Mouse (Mus musculus) MEL (cell line): ENCODE measurements around the gene Poglut1. TPM values are rescaled to one million over a fixed set of nuclear protein-coding genes. Genes with fewer than 3 reads are reported as not detected.

Source experiments
- DNase-seq: peaks from one replicate; pipeline ENCODE4 v3.0.0; 2011; ENCODE audit warnings: low read depth, low spot score
- H3K27ac ChIP-seq: 2 replicates; pipeline ENCODE4 v1.5.1; 2012; ENCODE audit warnings: low read depth, mild to moderate bottlenecking, control low read depth, low read length, moderate library complexity; ENCODE audit not compliant: control insufficient read depth
- H3K27me3 ChIP-seq, 2 experiments: fragments of 150-350 bp in 1 of 2; sonication (generic) in 1 of 2; 2 replicates each; pipeline ENCODE4 v1.6.1; 2012; ENCODE audit warnings: low read length in 2 of 2, mild to moderate bottlenecking in 2 of 2, improper control_type of control experiment in 1 of 2, moderate library complexity in 1 of 2; ENCODE audit not compliant: insufficient read depth in 2 of 2, control insufficient read depth in 1 of 2
- H3K36me3 ChIP-seq, 2 experiments: 2 replicates each; pipeline ENCODE4 v1.6.1; 2012 to 2014; ENCODE audit warnings: low read length in 2 of 2, improper control_type of control experiment in 1 of 2, inconsistent platforms in 1 of 2, mild to moderate bottlenecking in 1 of 2; ENCODE audit not compliant: insufficient read depth in 2 of 2, control insufficient read depth in 1 of 2
- H3K4me1 ChIP-seq, 2 experiments: fragments of 150-350 bp in 1 of 2; sonication (generic) in 1 of 2; 2 replicates each; pipeline ENCODE4 v1.6.1; 2012; ENCODE audit warnings: low read length in 2 of 2, improper control_type of control experiment in 1 of 2, mild to moderate bottlenecking in 1 of 2; ENCODE audit not compliant: insufficient read depth in 2 of 2, control insufficient read depth in 1 of 2
- H3K4me3 ChIP-seq, 2 experiments: fragments of 150-350 bp in 1 of 2; sonication (generic) in 1 of 2; 2 replicates each; pipeline ENCODE4 v1.5.1; 2012; ENCODE audit warnings: low read depth in 2 of 2, low read length in 2 of 2, mild to moderate bottlenecking in 2 of 2, moderate library complexity in 2 of 2, control low read depth in 1 of 2, improper control_type of control experiment in 1 of 2; ENCODE audit not compliant: control insufficient read depth in 1 of 2, insufficient read depth in 1 of 2
- H3K79me2 ChIP-seq: 2 replicates; pipeline ENCODE4 v1.6.1; 2012; ENCODE audit warnings: mild to moderate bottlenecking, low read length, moderate library complexity; ENCODE audit not compliant: control insufficient read depth, poor library complexity, insufficient read depth
- H3K9ac ChIP-seq: 2 replicates; pipeline ENCODE4 v1.6.1; 2012; ENCODE audit warnings: low read depth, mild to moderate bottlenecking, control low read depth, low read length, moderate library complexity; ENCODE audit not compliant: control insufficient read depth, poor library complexity, severe bottlenecking
- H3K9me3 ChIP-seq: fragments of 150-350 bp; sonication (generic); replicated peaks from 2 replicates; pipeline ENCODE4 v1.6.1; 2012; ENCODE audit warnings: mild to moderate bottlenecking, low read length, improper control_type of control experiment, moderate library complexity; ENCODE audit not compliant: insufficient read depth
- BHLHE40 ChIP-seq: IDR thresholded peaks from 2 replicates; pipeline ENCODE4 v1.6.1; 2012; ENCODE audit warnings: low read depth, mild to moderate bottlenecking, inconsistent platforms, low read length, improper control_type of control experiment, borderline replicate concordance
- CHD1 ChIP-seq: IDR thresholded peaks from 2 replicates; pipeline ENCODE4 v1.6.1; 2012; ENCODE audit warnings: low read depth, mild to moderate bottlenecking, inconsistent platforms, low read length, improper control_type of control experiment
- CHD2 ChIP-seq: IDR thresholded peaks from 2 replicates; pipeline ENCODE4 v1.6.1; 2011; ENCODE audit warnings: low read length, improper control_type of control experiment
- CTCF ChIP-seq, 3 experiments: IDR thresholded peaks in 2 of 3; conservative IDR thresholded peaks in 1 of 3; 2 replicates each; pipeline ENCODE4 v1.5.1; 2011 to 2012; ENCODE audit warnings: low read length in 3 of 3, low read depth in 2 of 3, mild to moderate bottlenecking in 2 of 3, improper control_type of control experiment in 1 of 3, inconsistent platforms in 1 of 3, mixed read lengths in 1 of 3, moderate library complexity in 1 of 3; ENCODE audit not compliant: control insufficient read depth in 1 of 3, insufficient read depth in 1 of 3, poor library complexity in 1 of 3, severe bottlenecking in 1 of 3
- E2F4 ChIP-seq: IDR thresholded peaks from 2 replicates; pipeline ENCODE4 v1.6.1; 2011; ENCODE audit warnings: low read depth, low read length, improper control_type of control experiment, borderline replicate concordance
- ELF1 ChIP-seq: IDR thresholded peaks from 2 replicates; pipeline ENCODE4 v1.6.1; 2014; ENCODE audit warnings: low read depth, mild to moderate bottlenecking, inconsistent platforms, low read length, improper control_type of control experiment, moderate library complexity
- ETS1 ChIP-seq: IDR thresholded peaks from 2 replicates; pipeline ENCODE4 v1.6.1; 2012; ENCODE audit warnings: low read depth, mild to moderate bottlenecking, inconsistent platforms, low read length, improper control_type of control experiment, moderate library complexity
- GABPA ChIP-seq: IDR thresholded peaks from 2 replicates; pipeline ENCODE4 v1.6.1; 2012; ENCODE audit warnings: low read depth, mild to moderate bottlenecking, inconsistent platforms, low read length, improper control_type of control experiment, moderate library complexity
- GATA1 ChIP-seq: IDR thresholded peaks from 2 replicates; pipeline ENCODE4 v1.6.1; 2011; ENCODE audit warnings: low read depth, low read length, improper control_type of control experiment
- HCFC1 ChIP-seq: IDR thresholded peaks from 2 replicates; pipeline ENCODE4 v1.6.1; 2012; ENCODE audit warnings: low read depth, mild to moderate bottlenecking, inconsistent platforms, low read length, improper control_type of control experiment, moderate library complexity
- KAT2A ChIP-seq: conservative IDR thresholded peaks from 2 replicates; pipeline ENCODE4 v1.6.1; 2012; ENCODE audit warnings: low read depth, low read length, improper control_type of control experiment, inconsistent platforms
- MAFK ChIP-seq: IDR thresholded peaks from 2 replicates; pipeline ENCODE4 v1.6.1; 2011; ENCODE audit warnings: low read depth, mild to moderate bottlenecking, low read length, improper control_type of control experiment, borderline replicate concordance
- MAX ChIP-seq: IDR thresholded peaks from 2 replicates; pipeline ENCODE4 v1.6.1; 2011; ENCODE audit warnings: low read length, improper control_type of control experiment
- MAZ ChIP-seq: IDR thresholded peaks from 2 replicates; pipeline ENCODE4 v1.6.1; 2012; ENCODE audit warnings: low read depth, mild to moderate bottlenecking, inconsistent platforms, low read length, improper control_type of control experiment
- MEF2A ChIP-seq: IDR thresholded peaks from 2 replicates; pipeline ENCODE4 v1.6.1; 2014; ENCODE audit warnings: low read depth, mild to moderate bottlenecking, inconsistent platforms, low read length, improper control_type of control experiment; ENCODE audit not compliant: poor library complexity, insufficient replicate concordance, severe bottlenecking; ENCODE audit errors: extremely low read depth
- MYB ChIP-seq: IDR thresholded peaks from 2 replicates; pipeline ENCODE4 v1.6.1; 2011; ENCODE audit warnings: mild to moderate bottlenecking, low read depth, low read length, improper control_type of control experiment
- MYC ChIP-seq: IDR thresholded peaks from 2 replicates; pipeline ENCODE4 v1.6.1; 2011; ENCODE audit warnings: low read depth, mild to moderate bottlenecking, low read length, improper control_type of control experiment, moderate library complexity
- NELFE ChIP-seq: IDR thresholded peaks from 2 replicates; pipeline ENCODE4 v1.6.1; 2011; ENCODE audit warnings: low read depth, low read length, improper control_type of control experiment
- NRF1 ChIP-seq: IDR thresholded peaks from 2 replicates; pipeline ENCODE4 v1.6.1; 2014; ENCODE audit warnings: low read depth, mild to moderate bottlenecking, inconsistent platforms, low read length, improper control_type of control experiment, moderate library complexity; ENCODE audit not compliant: poor library complexity, insufficient read depth, severe bottlenecking
- POLR2A ChIP-seq, 2 experiments: IDR thresholded peaks; 2 replicates each; pipeline ENCODE4 v1.6.1; 2011 to 2012; ENCODE audit warnings: low read length in 2 of 2, mild to moderate bottlenecking in 2 of 2, control low read depth in 1 of 2, improper control_type of control experiment in 1 of 2, low read depth in 1 of 2, moderate library complexity in 1 of 2; ENCODE audit not compliant: control insufficient read depth in 1 of 2, insufficient read depth in 1 of 2, poor library complexity in 1 of 2
- POLR2AphosphoS2 ChIP-seq: IDR thresholded peaks from 2 replicates; pipeline ENCODE4 v1.6.1; 2011; ENCODE audit warnings: low read length, improper control_type of control experiment
- RAD21 ChIP-seq: IDR thresholded peaks from 2 replicates; pipeline ENCODE4 v1.6.1; 2011; ENCODE audit warnings: mild to moderate bottlenecking, low read depth, low read length, improper control_type of control experiment
- SIN3A ChIP-seq: IDR thresholded peaks from 2 replicates; pipeline ENCODE4 v1.6.1; 2012; ENCODE audit warnings: low read length, improper control_type of control experiment, inconsistent platforms
- SMC3 ChIP-seq: IDR thresholded peaks from 2 replicates; pipeline ENCODE4 v1.6.1; 2011; ENCODE audit warnings: low read depth, low read length, improper control_type of control experiment
- UBTF ChIP-seq: IDR thresholded peaks from 2 replicates; pipeline ENCODE4 v1.6.1; 2012; ENCODE audit warnings: low read depth, mild to moderate bottlenecking, inconsistent platforms, low read length, improper control_type of control experiment, moderate library complexity, borderline replicate concordance; ENCODE audit not compliant: insufficient read depth
- USF2 ChIP-seq, 2 experiments: IDR thresholded peaks; 2 replicates each; pipeline ENCODE4 v1.6.1; 2011 to 2012; ENCODE audit warnings: improper control_type of control experiment in 2 of 2, low read length in 2 of 2, borderline replicate concordance in 1 of 2, inconsistent platforms in 1 of 2, low read depth in 1 of 2, mild to moderate bottlenecking in 1 of 2; ENCODE audit not compliant: insufficient read depth in 1 of 2
- ZC3H11A ChIP-seq: IDR thresholded peaks from 2 replicates; pipeline ENCODE4 v1.6.1; 2012; ENCODE audit warnings: low read depth, mild to moderate bottlenecking, inconsistent platforms, low read length, improper control_type of control experiment
- ZKSCAN1 ChIP-seq: IDR thresholded peaks from 2 replicates; pipeline ENCODE4 v1.6.1; 2012; ENCODE audit warnings: low read depth, mild to moderate bottlenecking, inconsistent platforms, low read length, improper control_type of control experiment, moderate library complexity
- ZNF384 ChIP-seq: IDR thresholded peaks from 2 replicates; pipeline ENCODE4 v1.6.1; 2012; ENCODE audit warnings: low read depth, mild to moderate bottlenecking, inconsistent platforms, low read length, improper control_type of control experiment
- polyA plus RNA-seq, 2 experiments: library from polyadenylated mRNA; stranded (reverse) in 1 of 2; unstranded in 1 of 2; fragments of >175 nt in 1 of 2; fragments of >200 nt in 1 of 2; gene quantifications; 2 replicates each; pipeline versions ENCODE4 v1.2.1 to v1.2.4; 2012; ENCODE audit warnings: low replicate concordance in 2 of 2, low read depth in 1 of 2; ENCODE audit not compliant: insufficient read length in 2 of 2, insufficient read depth in 1 of 2, missing spikeins in 1 of 2
- total RNA-seq: library from RNA; depleted of rRNA; stranded (reverse); fragments of 300-350 nt; gene quantifications from 2 replicates; pipeline ENCODE4 v1.2.3, GENCODE M21; 2012

Poglut1 gene
- total and polyA plus RNA-seq, 3 experiments: 17.9 to 28.6 TPM; not detected in 1

DNA sequence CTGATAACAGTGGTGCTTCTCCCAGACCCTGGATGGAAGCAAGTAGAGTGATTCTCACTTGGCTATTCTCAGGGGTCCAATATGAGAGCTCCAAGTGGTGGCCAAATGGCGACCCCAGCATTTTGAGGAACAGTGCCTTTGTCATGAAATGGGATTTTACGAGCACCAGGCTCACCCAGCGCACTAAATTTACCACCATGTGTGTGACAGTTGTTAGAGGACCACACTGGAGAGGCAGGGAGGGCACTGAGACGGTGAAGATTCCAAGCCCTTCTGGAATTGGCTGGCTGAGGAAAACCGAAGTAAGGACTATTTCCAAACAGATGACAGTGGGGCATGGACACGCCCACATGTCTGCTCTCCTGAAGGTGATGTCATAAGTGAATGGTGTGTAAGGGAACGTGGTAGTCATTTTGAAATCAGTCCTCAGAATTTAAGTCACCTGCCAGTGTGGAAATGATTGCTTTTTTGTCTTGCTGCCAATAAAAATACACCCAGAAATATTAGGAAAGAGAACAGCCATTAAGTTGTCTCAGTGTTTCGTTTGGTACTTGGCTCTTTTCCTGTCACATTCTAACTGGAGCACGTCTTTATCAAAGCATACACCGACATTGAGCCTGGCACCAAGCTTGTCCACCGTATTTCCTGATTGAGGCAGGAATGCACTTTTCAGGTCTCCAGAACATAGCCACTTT is 49.1 kb upstream of the Poglut1 start:
- H3K4me3 ChIP-seq: no peak overlapping the region
- DNase-seq: no peak
- H3K9ac ChIP-seq: no peak overlapping the region
- H3K79me2 ChIP-seq: no peaks in the 10 kb centered on the region
- H3K27ac ChIP-seq: no peak overlapping the region
- H3K36me3 ChIP-seq: peaks cover 0 to 3% of the 10 kb centered on the region in 2 experiments; a peak in 1 of 4 replicates
- H3K27me3 ChIP-seq: no peaks in the 10 kb centered on the region; a peak in 1 of 4 replicates
- H3K9me3 ChIP-seq: no peaks in the 10 kb centered on the region
- TF ChIP-seq ETS1: no peak
- no peak for TF ChIP-seq E2F4
- no peak for TF ChIP-seq NELFE
- TF ChIP-seq CTCF (IDR thresholded peaks at IDR 0.05 in 2 of 3, conservative IDR thresholded peaks at IDR 0.05 in 1 of 3; ENCODE audit: control insufficient read depth in 1 of 3, insufficient read depth in 1 of 3, low read depth in 2 of 3, low read length in 3 of 3, poor library complexity in 1 of 3, severe bottlenecking in 1 of 3): no peak
- TF ChIP-seq NRF1: no peak
- no peak for TF ChIP-seq SIN3A
- no peak for TF ChIP-seq SMC3
- no peak for TF ChIP-seq GATA1
- no peak for TF ChIP-seq ZC3H11A
- TF ChIP-seq MAX: no peak
- TF ChIP-seq USF2 (IDR thresholded peaks at IDR 0.05; ENCODE audit: borderline replicate concordance in 1 of 2, insufficient read depth in 1 of 2, low read depth in 1 of 2, low read length in 2 of 2): no peak
- no peak for TF ChIP-seq MYC
- TF ChIP-seq ELF1: no peak
- no peak for TF ChIP-seq MEF2A
- TF ChIP-seq RAD21: no peak
- no peak for TF ChIP-seq ZNF384
- TF ChIP-seq CHD2: no peak
- TF ChIP-seq HCFC1: no peak
- peaks cover 0 to 6% of the 10 kb centered on the region in 2 experiments; a peak in 1 of 4 replicates for H3K4me1 ChIP-seq

DNA sequence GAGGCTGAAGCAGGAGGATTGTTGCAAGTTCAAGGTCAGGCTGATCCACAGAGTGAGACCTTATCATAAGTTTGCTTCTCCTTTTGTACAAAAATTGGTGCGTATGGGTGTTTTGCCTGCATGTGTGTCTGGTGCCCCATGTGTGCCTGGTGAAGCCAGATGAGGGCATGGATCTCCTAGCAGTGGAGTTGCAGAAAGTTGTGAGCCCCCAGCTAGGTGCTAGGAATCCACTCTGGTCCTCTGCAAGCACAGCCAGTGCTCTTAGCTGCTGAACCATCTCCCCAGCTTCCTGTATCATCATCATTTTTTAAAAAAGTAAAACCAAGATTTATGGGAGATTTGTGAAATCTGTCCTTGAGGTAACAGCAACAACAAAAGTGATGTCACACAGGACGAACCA is 46.6 kb upstream of the Poglut1 start:
- Histone ChIP-seq H3K27me3 (no peaks in the 10 kb centered on the region; a peak in 1 of 4 replicates), H3K9me3 (no peaks in the 10 kb centered on the region), H3K79me2 (no peaks in the 10 kb centered on the region), H3K4me3 (no peak overlapping the region), H3K4me1 (no peaks in the 10 kb centered on the region), H3K36me3 (no peaks in the 10 kb centered on the region), H3K27ac (no peak overlapping the region), H3K9ac (no peak overlapping the region)
- DNase-seq: no peak
- TF ChIP-seq RAD21 (no peak), MYB (no peak), MAX (no peak), POLR2A (IDR thresholded peaks at IDR 0.05; ENCODE audit: control insufficient read depth in 1 of 2, insufficient read depth in 1 of 2, low read depth in 1 of 2, low read length in 2 of 2, poor library complexity in 1 of 2) (no peak), MAFK (no peak), GABPA (no peak), MAZ (no peak), SIN3A (no peak), ZKSCAN1 (no peak), CHD1 (no peak), POLR2AphosphoS2 (no peak), MEF2A (no peak), GATA1 (no peak), KAT2A (no peak), BHLHE40 (no peak), E2F4 (no peak), NRF1 (no peak), UBTF (no peak)
